Mouse (Mus musculus) ES-E14 (cell line): ENCODE measurements around the gene Cfap74.
"Not testable (repeated sequence)": the region's sequence is repeated elsewhere in the genome, so short reads cannot be mapped to it uniquely, and the experiment has no call there.

Experiments used
- MAFK ChIP-seq: IDR thresholded peaks from 2 replicates; pipeline ENCODE4 v1.6.1; 2014; ENCODE audit warnings: mild to moderate bottlenecking, low read depth, low read length, inconsistent platforms; ENCODE audit not compliant: insufficient read depth
- ZC3H11A ChIP-seq: IDR thresholded peaks from 2 replicates; pipeline ENCODE4 v1.6.1; 2012; ENCODE audit warnings: low read depth, mild to moderate bottlenecking, inconsistent platforms, low read length, borderline replicate concordance
- ZNF384 ChIP-seq: IDR thresholded peaks from 2 replicates; pipeline ENCODE4 v1.6.1; 2012; ENCODE audit warnings: low read depth, low read length, inconsistent platforms

- TF ChIP-seq MAFK, ZC3H11A, ZNF384: not testable (repeated sequence)
These were observed 12.7 kb downstream of the Cfap74 start for GRCm38 (mm10) chr4:155421412-155422370.
